Mouse (Mus musculus): ENCODE data around the gene Cmip.

- TF ChIP-seq TBP (IDR thresholded peaks at IDR 0.05; ENCODE audit: low read depth, low read length) (no peak), EP300 (IDR thresholded peaks at IDR 0.05; ENCODE audit: low read depth in 1 of 2, low read length in 2 of 2) (no peak), POLR2A (IDR thresholded peaks at IDR 0.05; ENCODE audit: control insufficient read depth in 1 of 2, insufficient read depth in 1 of 2, low read depth in 1 of 2, low read length in 2 of 2, poor library complexity in 1 of 2) (no peak), GABPA (IDR thresholded peaks at IDR 0.05; ENCODE audit: low read depth, low read length) (no peak), CTCF (IDR thresholded peaks at IDR 0.05 in 2 of 3, conservative IDR thresholded peaks at IDR 0.05 in 1 of 3; ENCODE audit: control insufficient read depth in 1 of 3, insufficient read depth in 1 of 3, low read depth in 2 of 3, low read length in 3 of 3, poor library complexity in 1 of 3, severe bottlenecking in 1 of 3) (no peak), ETS1 (IDR thresholded peaks at IDR 0.05; ENCODE audit: low read depth, low read length) (no peak), E2F4 (IDR thresholded peaks at IDR 0.05; ENCODE audit: borderline replicate concordance, low read depth, low read length) (no peak), ELF1 (IDR thresholded peaks at IDR 0.05; ENCODE audit: low read depth, low read length) (no peak), TAL1 (IDR thresholded peaks at IDR 0.05; ENCODE audit: low read length) (no peak), ZNF384 (IDR thresholded peaks at IDR 0.05; ENCODE audit: low read depth, low read length) (no peak), NELFE (IDR thresholded peaks at IDR 0.05; ENCODE audit: low read depth, low read length) (no peak), SMC3 (IDR thresholded peaks at IDR 0.05; ENCODE audit: low read depth, low read length) (no peak), POLR2AphosphoS5 (IDR thresholded peaks at IDR 0.05; ENCODE audit: borderline replicate concordance, low read depth, low read length) (no peak), MAZ (IDR thresholded peaks at IDR 0.05; ENCODE audit: low read depth, low read length) (no peak)
Observed at GRCm38 (mm10) chr8:117363291-117363690, 106.4 kb downstream of the Cmip start.

Measured in MEL (cell line).